Mouse (Mus musculus): ENCODE data around the gene Slc7a15.

- no peak for TF ChIP-seq CTCF (conservative IDR thresholded peaks at IDR 0.05; ENCODE audit: low read length)
- no peak for TF ChIP-seq NANOG (IDR thresholded peaks at IDR 0.05; ENCODE audit: borderline replicate concordance, low read length)
- no peak for TF ChIP-seq POU5F1 (IDR thresholded peaks at IDR 0.05; ENCODE audit: borderline replicate concordance, low read length)
Observed at GRCm38 (mm10) chr12:8494675-8495074, 104.2 kb downstream of the Slc7a15 start.

Measured in E14TG2a.4 (cell line).